Mouse (Mus musculus) cerebellum, postnatal 4 days (tissue): ENCODE data around the gene Ccdc173.
"Not testable (repeated sequence)": the region's sequence is repeated elsewhere in the genome, so short reads cannot be mapped to it uniquely, and the experiment has no call there.

Experiments
- DNase-seq, 2 experiments: peaks; one replicate each; pipeline ENCODE4 v3.0.0; 2022; ENCODE audit warnings: low spot score in 2 of 2, mixed read lengths in 1 of 2

Gene Ccdc173

GRCm38 (mm10) chr2:69789429-69790069 lies at the start of gene Ccdc173, which contains the start of gene Phospho2:
Gene Ccdc173, minus strand, starts transcription at chr2:69789575.
Gene Phospho2, plus strand, starts transcription at chr2:69789623.
- DNase-seq = peak; percentile 93 to 97

DNA sequence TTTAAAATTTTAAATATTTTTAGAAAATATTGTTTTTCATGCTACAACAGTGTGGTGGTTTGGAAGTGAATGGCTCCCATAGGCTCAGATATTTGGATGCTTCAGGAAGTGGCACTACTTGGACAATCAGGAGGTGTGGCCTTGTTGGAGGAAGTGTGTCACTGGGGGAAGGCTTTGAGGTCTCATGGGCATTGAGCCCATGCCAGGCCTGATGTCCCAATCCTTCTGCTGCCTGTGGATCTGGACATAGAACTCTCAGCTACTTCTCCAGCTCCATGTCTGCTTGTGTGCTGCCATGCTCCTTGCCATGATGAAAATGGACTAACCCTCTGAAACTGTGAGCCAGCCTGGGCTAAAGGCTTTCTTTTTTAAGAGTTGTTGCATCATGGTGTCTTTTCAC lies 49.3 kb upstream of the Ccdc173 start:
- DNase-seq = no peak

DNA sequence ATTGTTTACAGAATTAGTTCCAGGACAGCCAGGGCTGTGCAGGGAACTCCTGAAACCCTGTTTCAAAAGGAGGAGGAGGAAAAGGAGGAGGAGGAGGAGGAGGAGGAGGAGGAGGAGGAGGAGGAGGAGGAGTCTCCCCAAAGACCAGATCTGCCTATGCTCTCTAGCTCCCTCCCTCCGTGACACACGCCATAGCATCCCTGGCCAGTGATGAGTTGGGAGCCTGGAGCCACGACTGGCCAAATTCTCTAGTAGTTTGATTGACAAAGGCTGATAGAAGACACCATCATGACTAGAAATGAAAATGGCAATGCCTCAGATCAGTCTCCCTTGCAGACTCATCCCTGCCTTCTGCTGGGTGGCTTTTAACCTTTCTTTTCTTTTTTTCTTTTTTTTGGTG lies 48.6 kb upstream of the Ccdc173 start:
- DNase-seq = no peak

GRCm38 (mm10) chr2:69837244-69837967 lies 48.0 kb upstream of the Ccdc173 start:
- DNase-seq = no peak

- no peak for DNase-seq
Measured at GRCm38 (mm10) chr2:69830116-69830515, 40.7 kb upstream of the Ccdc173 start.

DNA sequence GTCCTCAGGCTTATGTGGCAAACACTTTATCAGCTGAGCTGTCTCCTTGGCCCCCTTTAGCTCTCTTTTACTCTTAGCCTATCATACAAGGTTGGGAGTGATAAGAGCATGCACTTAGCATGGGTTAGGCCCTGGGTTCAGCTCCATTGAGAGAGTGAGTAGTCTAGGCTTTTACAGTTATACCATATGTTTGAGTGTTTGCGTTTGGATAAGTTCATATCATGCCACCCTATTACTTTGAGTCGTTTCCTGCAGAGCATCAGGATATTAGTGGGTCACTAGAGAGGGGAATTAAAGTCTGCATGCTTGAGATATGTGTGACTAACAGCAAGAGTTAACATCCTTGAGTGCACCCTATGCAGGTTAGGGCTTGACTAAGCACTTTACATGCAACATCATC lies 40.3 kb upstream of the Ccdc173 start:
- no peak for DNase-seq

DNA sequence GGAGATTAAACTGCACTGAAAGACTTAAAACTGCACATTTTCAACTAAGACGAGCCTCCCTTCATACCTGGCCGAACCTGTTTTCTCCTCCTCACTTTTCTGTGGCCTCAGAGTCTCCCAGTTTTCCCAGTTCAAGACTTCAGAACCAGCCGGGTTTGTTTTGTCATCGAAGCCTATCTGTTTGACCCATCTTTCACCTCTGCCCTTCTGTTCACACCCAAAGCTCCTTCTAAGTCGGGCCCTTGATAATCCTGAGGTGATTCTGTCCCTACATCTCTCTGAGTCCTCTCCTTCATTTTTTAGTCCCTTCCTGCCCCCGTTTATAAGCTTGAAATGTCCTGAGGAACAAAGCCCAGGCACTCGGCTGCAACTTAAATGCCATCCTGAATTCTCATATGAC lies 38.7 kb upstream of the Ccdc173 start:
- no peak for DNase-seq

GRCm38 (mm10) chr2:69826380-69826779 lies 37.0 kb upstream of the Ccdc173 start:
- DNase-seq = peak in 1 of 2 experiments; percentile 8

DNA sequence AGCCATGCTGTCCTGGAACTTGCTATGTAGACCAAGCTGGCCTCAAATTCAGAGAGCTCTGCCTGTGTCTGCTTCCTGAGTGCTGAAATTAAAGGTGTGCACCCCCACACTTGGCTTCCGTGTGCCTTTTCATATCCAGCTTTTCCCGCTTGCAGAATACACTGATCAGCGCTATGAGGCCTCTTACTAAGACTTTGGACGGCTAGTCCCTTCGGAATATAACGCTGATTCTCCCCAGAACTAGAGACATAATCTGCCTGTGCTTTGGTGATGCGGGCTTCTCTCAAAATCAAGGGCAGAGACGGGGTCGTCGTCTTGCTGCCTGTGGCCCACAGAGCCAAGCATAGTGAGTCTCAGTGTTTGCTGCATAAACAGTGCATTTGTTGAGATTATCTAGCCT lies 36.5 kb upstream of the Ccdc173 start:
- DNase-seq = no peak

GRCm38 (mm10) chr2:69823129-69823677 lies 33.8 kb upstream of the Ccdc173 start:
- DNase-seq = peak in 1 of 2 experiments; percentile 55

- DNase-seq = peak; percentile 32 to 62
Measured at GRCm38 (mm10) chr2:69822361-69823128, 33.2 kb upstream of the Ccdc173 start.

DNA sequence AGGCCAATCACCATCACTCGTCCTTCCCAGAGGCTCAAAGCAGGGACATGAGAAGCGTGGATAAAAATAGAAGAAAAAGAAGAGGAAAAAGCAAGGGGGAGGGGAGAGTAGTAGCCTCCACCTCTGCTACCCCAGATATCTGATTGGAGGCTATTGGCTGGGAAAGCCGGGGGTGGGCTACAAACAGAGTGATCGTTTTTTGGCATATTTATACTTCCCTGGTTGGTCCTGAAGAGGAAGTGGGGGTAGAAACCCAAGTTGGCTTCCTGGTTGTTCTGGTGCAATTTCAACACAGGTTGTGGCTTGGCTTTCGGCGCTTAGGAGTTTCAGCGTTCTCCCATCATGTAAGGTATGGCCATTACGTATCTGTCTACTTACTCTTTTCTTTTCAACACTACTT lies 32.3 kb upstream of the Ccdc173 start, which contains the start of gene Klhl23:
Gene Klhl23 (plus strand): TSS at position 234 of the 400 bp plus-strand sequence.
- no peak for DNase-seq

DNA sequence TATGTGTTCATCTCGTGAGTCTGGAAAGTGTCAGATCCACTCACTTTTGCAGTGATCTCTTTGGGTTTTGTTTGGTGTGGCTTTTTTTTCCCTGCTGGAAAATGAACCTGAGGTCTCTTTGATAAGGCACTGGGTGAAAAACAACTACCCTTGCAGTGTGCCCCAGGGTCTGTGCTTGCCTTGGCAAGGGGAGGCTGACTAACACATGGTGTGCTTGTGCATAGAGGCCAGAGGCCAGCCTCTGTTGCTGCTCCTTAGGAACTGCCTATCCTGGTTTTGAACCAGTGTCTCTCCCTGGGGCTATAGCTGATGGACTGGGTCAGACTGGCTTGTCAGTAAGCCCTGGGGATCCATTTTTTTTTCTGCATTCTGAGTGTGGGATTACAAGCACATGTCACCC lies 30.8 kb upstream of the Ccdc173 start:
- DNase-seq = no peak

- DNase-seq = no peak
Measured at GRCm38 (mm10) chr2:69818350-69819085, 29.1 kb upstream of the Ccdc173 start.

DNA sequence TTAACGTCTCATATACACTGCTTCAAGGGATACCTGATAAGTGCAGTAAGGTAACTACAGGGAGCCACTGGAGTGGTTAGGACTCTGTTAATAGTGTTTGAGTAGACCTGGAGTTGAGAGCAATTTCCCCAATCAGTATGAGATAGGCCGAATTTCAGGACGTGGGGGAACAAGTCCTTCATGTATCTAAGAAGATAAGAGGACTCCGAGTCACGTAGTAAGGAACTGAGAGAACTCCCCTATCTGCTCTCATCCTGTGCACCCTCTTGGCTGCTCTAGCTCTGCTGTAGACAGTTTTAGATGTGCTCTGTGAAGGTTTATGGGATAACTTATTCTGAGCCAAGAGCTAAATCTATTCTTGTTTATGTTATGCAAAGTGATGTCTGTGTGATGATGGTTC lies 27.2 kb upstream of the Ccdc173 start:
- no peak for DNase-seq

DNA sequence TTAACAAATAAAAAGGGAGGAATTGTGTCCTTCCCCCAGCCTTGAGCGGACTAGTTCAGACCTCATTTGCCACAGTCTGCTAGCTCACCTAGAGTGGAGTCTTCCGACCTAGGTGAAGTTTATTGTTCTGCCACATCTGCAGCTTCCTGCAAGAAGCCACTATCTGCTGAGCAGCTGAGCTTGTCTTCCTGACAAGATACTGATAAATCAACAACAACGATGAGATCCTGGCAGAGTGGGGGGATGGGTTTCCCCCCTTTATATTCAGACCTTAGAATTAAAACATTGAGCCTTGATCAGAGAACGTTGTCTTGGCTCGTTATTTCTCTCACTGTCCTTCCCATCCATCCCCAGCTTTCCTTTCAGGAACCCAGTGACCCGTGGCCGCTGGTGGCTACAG lies 22.0 kb upstream of the Ccdc173 start:
- not testable (repeated sequence) for DNase-seq

GRCm38 (mm10) chr2:69810169-69810568 lies 20.8 kb upstream of the Ccdc173 start:
- no peak for DNase-seq

- not testable (repeated sequence) for DNase-seq
Measured at GRCm38 (mm10) chr2:69804663-69805062, 15.3 kb upstream of the Ccdc173 start.

DNA sequence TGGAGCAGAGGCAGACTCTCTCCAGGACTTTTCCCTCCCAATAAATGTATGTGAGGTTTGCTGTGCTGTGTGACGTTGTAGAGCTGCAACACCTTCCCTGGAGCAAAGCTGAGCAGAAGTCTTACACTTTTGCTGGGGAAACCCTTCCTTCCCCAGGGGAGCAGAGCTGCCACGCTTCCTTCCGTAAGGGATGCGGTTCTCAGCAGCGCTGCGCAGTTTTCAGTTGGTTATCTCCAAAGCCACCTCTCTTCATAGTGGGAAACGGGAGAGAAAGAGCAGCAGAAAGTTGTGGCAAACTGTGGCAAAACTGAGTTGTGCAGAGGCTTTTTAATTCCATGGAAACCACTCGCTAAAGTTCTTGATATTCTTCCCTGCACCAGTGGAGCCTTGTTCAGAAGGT lies 14.4 kb upstream of the Ccdc173 start:
- DNase-seq = no peak

DNA sequence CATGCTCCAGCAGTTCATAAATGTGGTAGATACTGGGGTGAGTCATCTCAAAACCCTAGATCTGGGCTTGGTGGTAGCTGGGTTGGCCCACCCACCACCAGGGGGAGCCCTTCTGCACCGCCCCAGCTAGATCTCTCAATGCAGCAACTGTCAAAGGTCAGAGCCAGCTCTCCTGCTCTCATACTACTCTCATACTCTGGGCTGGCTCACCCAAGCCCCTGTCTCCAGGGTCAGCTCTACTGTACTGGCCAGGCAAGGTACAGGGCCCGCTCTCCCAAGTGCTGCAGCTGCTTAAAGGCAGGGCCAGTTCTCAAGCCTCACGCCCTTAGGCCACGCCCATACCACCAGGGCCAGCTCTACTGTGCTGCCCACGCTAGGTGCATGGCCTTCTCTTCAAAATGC lies 13.5 kb upstream of the Ccdc173 start:
- DNase-seq = peak; percentile 45 to 59

GRCm38 (mm10) chr2:69790722-69791121 lies 1.3 kb upstream of the Ccdc173 start:
- no peak for DNase-seq
